In genomic region chr9:15037237-15037636, GRCm38 (mm10) we compare ENCODE assay signal across 20 mouse cellular contexts. TPM values are rescaled to one million over a fixed set of nuclear protein-coding genes. Genes with fewer than 3 reads are reported as not detected.
DNase-seq lines count a peak whose midpoint lies in the region; ATAC-seq and TF ChIP-seq lines count a peak whose summit lies in the region.
"Had no signal": no experiment of that assay in that cellular context is flagged by ENCODE, and none has a peak within 500 bp of the region (broad histone marks: within the 10 kb centered on the region; RNA-seq: fewer than 3 reads in every experiment).

No protein-coding gene starts in this region.

- H3K4me1 ChIP-seq in hindbrain, embryonic 10.5 days (replicated peaks) = peaks cover 20% of the 10 kb centered on the region
- H3K4me1 ChIP-seq in hindbrain, embryonic 16.5 days (ENCODE audit: control insufficient read depth, insufficient read depth, low read depth, low read length) = peaks cover 15% of the 10 kb centered on the region
- peaks cover 6% of the 10 kb centered on the region; the same call in 1 of the 2 replicates for H3K4me1 ChIP-seq in midbrain, embryonic 11.5 days (ENCODE audit: control insufficient read depth, insufficient read depth, low read length)
- peaks cover 11% of the 10 kb centered on the region; the same call in 1 of the 2 replicates for H3K4me1 ChIP-seq in midbrain, postnatal 0 days (ENCODE audit: insufficient read depth, low read length)
- peaks cover 7% of the 10 kb centered on the region; the same call in 1 of the 2 replicates for H3K4me1 ChIP-seq in embryonic facial prominence, embryonic 15.5 days
- H3K4me1 ChIP-seq: liver, embryonic 13.5 days had no signal

- no peak for TF ChIP-seq CTCF in midbrain, postnatal 0 days (IDR thresholded peaks at IDR 0.05)

- H3K9me3 ChIP-seq in hindbrain, embryonic 10.5 days = 0 out of 2 replicates have a peak, but pooled peaks cover 5% of the 10 kb centered on the region
- H3K9me3 ChIP-seq in hindbrain, embryonic 16.5 days (ENCODE audit: control insufficient read depth, low read length) = no peaks in the 10 kb centered on the region
- no peaks in the 10 kb centered on the region for H3K9me3 ChIP-seq in midbrain, embryonic 11.5 days (ENCODE audit: control insufficient read depth, low read length)
- H3K9me3 ChIP-seq in midbrain, postnatal 0 days (ENCODE audit: low read length) = no peaks in the 10 kb centered on the region
- H3K9me3 ChIP-seq in embryonic facial prominence, embryonic 15.5 days (replicated peaks) = no peaks in the 10 kb centered on the region
- H3K9me3 ChIP-seq: heart, embryonic 10.5 days; liver, embryonic 13.5 days; lung, embryonic 15.5 days; neural tube, embryonic 12.5 days had no signal

- ATAC-seq in hindbrain, embryonic 16.5 days = no peak
- no peak for ATAC-seq in midbrain, embryonic 11.5 days (ENCODE audit: low FRiP score)
- ATAC-seq in midbrain, postnatal 0 days (ENCODE audit: low FRiP score) = no peak; the same call in 1 of the 2 replicates
- ATAC-seq in embryonic facial prominence, embryonic 15.5 days (ENCODE audit: insufficient number of reproducible peaks, low FRiP score, low TSS enrichment, low read depth) = no peak
- no peak for ATAC-seq in megakaryocyte-erythroid progenitor cell, adult 5-6 weeks (replicated peaks; ENCODE audit: low FRiP score, low TSS enrichment, poor library complexity, severe bottlenecking)

- H3K36me3 ChIP-seq in hindbrain, embryonic 10.5 days = peaks cover 37% of the 10 kb centered on the region
- no peaks in the 10 kb centered on the region for H3K36me3 ChIP-seq in hindbrain, embryonic 16.5 days (ENCODE audit: control insufficient read depth, insufficient read depth, low read length)
- H3K36me3 ChIP-seq in midbrain, embryonic 11.5 days (ENCODE audit: control insufficient read depth, insufficient read depth, low read length) = no peaks in the 10 kb centered on the region
- H3K36me3 ChIP-seq in midbrain, postnatal 0 days (ENCODE audit: insufficient read depth, low read length) = 0 out of 2 replicates have a peak, but pooled peaks cover 3% of the 10 kb centered on the region
- no peaks in the 10 kb centered on the region for H3K36me3 ChIP-seq in embryonic facial prominence, embryonic 15.5 days
- no peaks in the 10 kb centered on the region for H3K36me3 ChIP-seq in macrophage (ENCODE audit: inconsistent target)
- H3K36me3 ChIP-seq: heart, embryonic 10.5 days; liver, embryonic 13.5 days; lung, embryonic 15.5 days had no signal

- H3K4me2 ChIP-seq in hindbrain, embryonic 16.5 days (ENCODE audit: low read length) = no peak overlapping the region
- H3K4me2 ChIP-seq in midbrain, embryonic 11.5 days = no peak overlapping the region
- no peak overlapping the region for H3K4me2 ChIP-seq in midbrain, postnatal 0 days (ENCODE audit: low read depth, low read length, poor library complexity, severe bottlenecking)
- H3K4me2 ChIP-seq in embryonic facial prominence, embryonic 15.5 days (replicated peaks) = no peak overlapping the region
- H3K4me2 ChIP-seq: liver, embryonic 13.5 days; lung, embryonic 15.5 days; neural tube, embryonic 12.5 days had no signal

- H3K9ac ChIP-seq in hindbrain, embryonic 16.5 days (ENCODE audit: low read depth, low read length) = no peak overlapping the region
- no peak overlapping the region; the same call in 1 of the 2 replicates for H3K9ac ChIP-seq in midbrain, embryonic 11.5 days (ENCODE audit: low read length)
- H3K9ac ChIP-seq in midbrain, postnatal 0 days (replicated peaks; ENCODE audit: low read length, poor library complexity, severe bottlenecking) = no peak overlapping the region
- H3K9ac ChIP-seq in embryonic facial prominence, embryonic 15.5 days = no peak overlapping the region
- H3K9ac ChIP-seq: liver, embryonic 13.5 days; lung, embryonic 15.5 days; neural tube, embryonic 12.5 days had no signal

- H3K27ac ChIP-seq in hindbrain, embryonic 10.5 days = peak overlapping the region; percentile 72; the same call in 1 of the 2 replicates
- H3K27ac ChIP-seq in hindbrain, embryonic 16.5 days (ENCODE audit: low read depth, low read length) = no peak overlapping the region
- peak overlapping the region; percentile 22; the same call in 1 of the 2 replicates for H3K27ac ChIP-seq in midbrain, embryonic 11.5 days (ENCODE audit: low read depth, low read length)
- H3K27ac ChIP-seq in midbrain, postnatal 0 days (ENCODE audit: low read depth, low read length) = no peak overlapping the region
- H3K27ac ChIP-seq in embryonic facial prominence, embryonic 15.5 days (replicated peaks) = 0 out of 2 replicates have a peak overlapping the region, but pooled peaks have one; percentile 6
- H3K27ac ChIP-seq in macrophage = peak overlapping the region; percentile 61
- H3K27ac ChIP-seq: liver, embryonic 13.5 days; lung, embryonic 15.5 days; neural tube, embryonic 12.5 days had no signal

- no peak for DNase-seq in hindbrain, embryonic 10.5 days (ENCODE audit: low spot score)
- DNase-seq in midbrain, embryonic 11.5 days (ENCODE audit: low spot score, missing footprints) = peak; percentile 82
- no peak for DNase-seq in midbrain, postnatal 0 days (ENCODE audit: low spot score)
- DNase-seq in heart, postnatal 36 days = no peak
- DNase-seq: adrenal gland, adult 8-10 months; B cell, adult 2 months; cerebellum, adult 11 months; cerebellum, postnatal 14 days; gastrocnemius, postnatal 25 days; heart, postnatal 10 days; layer of hippocampus, adult 9-11 months; liver, embryonic 13.5 days; right cerebral cortex, postnatal 25 days had no signal

- no peak overlapping the region for H3K4me3 ChIP-seq in hindbrain, embryonic 10.5 days
- H3K4me3 ChIP-seq in hindbrain, embryonic 16.5 days (ENCODE audit: low read length) = no peak overlapping the region
- no peak overlapping the region for H3K4me3 ChIP-seq in midbrain, embryonic 11.5 days (ENCODE audit: low read depth, low read length)
- no peak overlapping the region for H3K4me3 ChIP-seq in midbrain, postnatal 0 days (ENCODE audit: low read depth, low read length)
- no peak overlapping the region for H3K4me3 ChIP-seq in embryonic facial prominence, embryonic 15.5 days (replicated peaks)
- H3K4me3 ChIP-seq in macrophage (ENCODE audit: inconsistent target) = no peak overlapping the region
- H3K4me3 ChIP-seq: heart, embryonic 10.5 days; liver, embryonic 13.5 days; lung, embryonic 15.5 days; neural tube, embryonic 12.5 days had no signal

- H3K79me2 ChIP-seq in macrophage (ENCODE audit: inconsistent target) = peaks cover 51% of the 10 kb centered on the region

- H3K27me3 ChIP-seq in hindbrain, embryonic 10.5 days (ENCODE audit: insufficient read depth, poor library complexity, severe bottlenecking) = no peaks in the 10 kb centered on the region
- no peaks in the 10 kb centered on the region for H3K27me3 ChIP-seq in hindbrain, embryonic 16.5 days (replicated peaks; ENCODE audit: control insufficient read depth, insufficient read depth, low read length)
- H3K27me3 ChIP-seq in midbrain, embryonic 11.5 days (ENCODE audit: control insufficient read depth, insufficient read depth, low read length) = no peaks in the 10 kb centered on the region
- no peaks in the 10 kb centered on the region for H3K27me3 ChIP-seq in midbrain, postnatal 0 days (ENCODE audit: insufficient read depth, low read length)
- no peaks in the 10 kb centered on the region for H3K27me3 ChIP-seq in embryonic facial prominence, embryonic 15.5 days
- H3K27me3 ChIP-seq: liver, embryonic 13.5 days; lung, embryonic 15.5 days; neural tube, embryonic 12.5 days had no signal

- intact Hi-C loops in heart, postnatal 36 days (cut with DNase I) = loop anchor here (10.0 kb wide), 1 partner anchor 248 kb away; no protein-coding TSS in a partner anchor

RNA-seq across cellular contexts. Expression of gene Panx1, which starts 8.0 kb away (rescaled TPM):
- 81.5 and 99.5 TPM in 2 replicates for polyA plus RNA-seq in hindbrain, embryonic 10.5 days (2016; fragmentation: Nextera tagmentation; extraction: Ambion mirVana)
- polyA plus RNA-seq in hindbrain, embryonic 16.5 days (2015; fragmentation: Nextera tagmentation; extraction: Ambion mirVana) = 135 and 155 TPM in 2 replicates
- polyA plus RNA-seq in midbrain, embryonic 11.5 days (2014; fragmentation: Nextera tagmentation; extraction: Ambion mirVana) = 119 and 129 TPM in 2 replicates
- total RNA-seq in midbrain, postnatal 0 days (2014; rRNA removed) = 136 and 143 TPM in 2 replicates
- polyA plus RNA-seq in midbrain, postnatal 0 days (2015; fragmentation: Nextera tagmentation; extraction: Ambion mirVana) = 154 and 157 TPM in 2 replicates
- polyA plus RNA-seq in embryonic facial prominence, embryonic 15.5 days (2015; fragmentation: Nextera tagmentation; extraction: Ambion mirVana) = 43.4 and 45.7 TPM in 2 replicates
- total RNA-seq in macrophage (2018; cell fraction: chromatin; rRNA removed) = 10 to 100 TPM in 6 of 26 experiments, 1 to 10 TPM in 19, under 1 TPM in 1; 0.73 to 18.3 (median 5.8) TPM
- total RNA-seq in macrophage (2018; cell fraction: cytosol; rRNA removed) = 10 to 100 TPM in 24 of 26 experiments, 1 to 10 TPM in 2; 9.7 to 27.2 (median 14.5) TPM
- total RNA-seq in macrophage (2018; cell fraction: nucleus; rRNA removed) = 10 to 100 TPM in 11 of 26 experiments, 1 to 10 TPM in 15; 4.5 to 20.9 (median 9.1) TPM
- 16.0 to 28.2 TPM (median 27.1 TPM) in 3 replicates for polyA plus RNA-seq in macrophage (2018)
- 3.9 and 19.7 TPM in 2 replicates for total RNA-seq in megakaryocyte-erythroid progenitor cell, adult 5-6 weeks (2014; fragmentation: Nextera tagmentation)
- 5.2 and 5.4 TPM in 2 replicates for total RNA-seq in megakaryocyte-erythroid progenitor cell, adult 5-6 weeks (2017)
- total RNA-seq in heart, postnatal 36 days (2021) = 1 to 10 TPM; 4.7 to 7.1 TPM

Comparison
In these comparisons a context has a peak if more than half of its experiments do, and no peak if none do; other contexts are left out.
1. H3K27ac ChIP-seq: peak in hindbrain, embryonic 10.5 days (single experiment), midbrain, embryonic 11.5 days (single experiment), embryonic facial prominence, embryonic 15.5 days (single experiment) and macrophage (single experiment); none in hindbrain, embryonic 16.5 days (single experiment) and midbrain, postnatal 0 days (single experiment).